Mouse (Mus musculus): ENCODE data around the gene Hand2.

DNA sequence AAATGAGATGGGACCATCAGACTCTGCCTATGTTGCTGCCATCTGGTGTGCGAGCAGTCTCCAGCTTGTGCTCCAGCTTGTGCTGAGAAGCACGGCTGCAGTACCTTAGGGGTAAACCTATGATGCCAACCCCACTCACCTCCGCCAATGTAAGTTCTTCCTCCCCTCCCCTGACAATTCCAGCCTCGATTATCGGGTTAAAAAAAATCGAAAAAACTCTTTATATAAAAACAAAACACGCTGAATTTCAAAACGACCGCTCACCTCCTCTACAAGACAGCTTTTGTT lies 12.6 kb downstream of the Hand2 start:
- TF ChIP-seq CTCF (conservative IDR thresholded peaks at IDR 0.05; ENCODE audit: low read length) (no peak), NANOG (IDR thresholded peaks at IDR 0.05; ENCODE audit: borderline replicate concordance, low read length) (no peak), POU5F1 (IDR thresholded peaks at IDR 0.05; ENCODE audit: borderline replicate concordance, low read length) (no peak)

Data from E14TG2a.4 (cell line).